Mouse (Mus musculus) G1E (cell line): ENCODE measurements at regions not wholly inside any gene's neighbourhood (a gene's known extent, or its start where the extent isn't known, plus 50 kb on each side); places are given as distances from the start of the nearest gene placed in this dataset.

Experiments
- ATAC-seq: 2 replicates; pipeline ENCODE4 v1.8.0; 2016; ENCODE audit warnings: mild to moderate bottlenecking; ENCODE audit not compliant: insufficient number of reproducible peaks, poor library complexity, low FRiP score, severe bottlenecking; ENCODE audit errors: extremely low read depth
- DNase-seq: peaks from one replicate; pipeline ENCODE4 v3.0.0; 2012; ENCODE audit warnings: low spot score
- H3K27me3 ChIP-seq: 2 replicates; pipeline ENCODE4 v1.6.1; 2012; ENCODE audit warnings: mild to moderate bottlenecking, low read length, inconsistent platforms; ENCODE audit not compliant: insufficient read depth
- H3K36me3 ChIP-seq: replicated peaks from 2 replicates; pipeline ENCODE3; 2012; ENCODE audit warnings: mild to moderate bottlenecking, inconsistent platforms
- H3K4me1 ChIP-seq: 2 replicates; pipeline ENCODE4 v1.6.1; 2012; ENCODE audit warnings: low read depth, low read length, inconsistent platforms, mixed read lengths; ENCODE audit not compliant: insufficient read depth
- H3K4me3 ChIP-seq: 2 replicates; pipeline ENCODE4 v1.5.1; 2012; ENCODE audit warnings: low read depth, mild to moderate bottlenecking, inconsistent platforms, low read length, moderate library complexity, mixed read lengths
- H3K9me3 ChIP-seq: replicated peaks from 2 replicates; pipeline ENCODE4 v1.6.1; 2012; ENCODE audit warnings: inconsistent platforms
- CTCF ChIP-seq: IDR thresholded peaks from 2 replicates; pipeline ENCODE4 v1.5.1; 2012; ENCODE audit warnings: low read depth, low read length, inconsistent platforms, mixed read lengths
- GATA1 ChIP-seq: IDR thresholded peaks from 2 replicates; pipeline ENCODE4 v1.6.1; 2012; ENCODE audit warnings: borderline replicate concordance, low read length, inconsistent platforms, mixed read lengths
- GATA2 ChIP-seq: IDR thresholded peaks from 2 replicates; pipeline ENCODE4 v1.6.1; 2012; ENCODE audit warnings: low read depth, low read length, inconsistent platforms, borderline replicate concordance
- POLR2AphosphoS5 ChIP-seq: IDR thresholded peaks from 2 replicates; pipeline ENCODE4 v1.6.1; 2012; ENCODE audit warnings: low read depth, low read length, inconsistent platforms; ENCODE audit not compliant: insufficient replicate concordance
- TAL1 ChIP-seq: conservative IDR thresholded peaks from 2 replicates; pipeline ENCODE4 v1.6.1; 2012; ENCODE audit warnings: low read depth, low read length, inconsistent platforms, mixed read lengths

DNA sequence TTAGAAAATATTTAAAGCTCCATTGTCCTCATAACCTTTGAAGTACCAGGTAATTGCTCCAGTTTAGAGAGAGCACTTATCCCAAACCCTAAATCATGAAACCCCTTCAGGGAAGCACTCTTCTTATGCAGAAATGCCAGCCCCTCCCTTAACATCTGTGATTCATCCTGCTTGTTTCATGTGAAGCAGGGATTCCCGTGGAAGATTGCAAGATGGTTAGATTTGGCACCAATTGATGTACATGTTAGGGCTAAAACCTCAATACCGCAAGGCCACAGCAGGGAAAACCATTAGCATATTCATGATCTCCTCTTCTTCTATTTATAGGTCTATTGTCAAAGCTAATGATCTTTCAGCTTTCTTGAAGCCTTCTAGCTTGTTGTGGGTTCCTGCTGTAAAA lies 88.8 kb downstream of the Ttc32 start:
- no peak for TF ChIP-seq GATA2
- no peak for TF ChIP-seq TAL1
- TF ChIP-seq POLR2AphosphoS5: no peak
- TF ChIP-seq GATA1: no peak
- TF ChIP-seq CTCF: no peak
- H3K36me3 ChIP-seq: no peaks in the 10 kb centered on the region
- DNase-seq: no peak

DNA sequence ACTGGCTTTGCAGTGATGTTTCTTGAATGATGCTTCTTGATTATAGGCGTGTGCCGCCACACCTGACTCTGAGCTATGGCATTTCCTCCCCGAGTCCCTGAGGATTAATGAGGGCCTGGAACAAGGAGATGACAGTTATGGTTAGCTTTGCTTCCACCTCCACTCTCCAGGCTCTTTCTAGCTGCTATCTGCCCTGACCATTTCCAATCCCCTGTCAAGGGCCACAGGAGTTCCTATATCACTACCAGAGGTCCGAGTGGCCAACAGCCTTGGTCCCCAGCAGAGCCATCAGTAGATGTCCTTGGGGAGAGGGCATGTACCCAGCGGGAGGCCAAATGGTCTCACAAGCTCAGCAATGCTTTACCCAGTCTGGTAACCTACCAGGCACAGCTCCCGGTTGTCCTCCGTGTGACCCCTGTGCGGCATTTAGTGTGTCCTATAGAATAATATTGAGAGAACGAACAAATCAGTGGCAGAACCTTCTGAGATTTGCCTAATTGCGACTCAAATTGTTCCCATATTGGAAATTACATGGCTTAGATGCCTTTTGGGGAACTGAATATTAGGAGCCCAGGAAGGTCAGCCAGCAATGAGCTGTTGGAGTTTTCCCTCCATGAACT lies 98.2 kb downstream of the Ttc32 start:
- no peaks in the 10 kb centered on the region for H3K4me1 ChIP-seq
- no peak for DNase-seq
- no peak for ATAC-seq
- no peak overlapping the region for H3K4me3 ChIP-seq
- no peak for TF ChIP-seq TAL1
- TF ChIP-seq GATA1: no peak
- TF ChIP-seq CTCF: no peak
- TF ChIP-seq GATA2: no peak
- no peak for TF ChIP-seq POLR2AphosphoS5
- no peaks in the 10 kb centered on the region for H3K27me3 ChIP-seq
- no peaks in the 10 kb centered on the region for H3K36me3 ChIP-seq
- no peaks in the 10 kb centered on the region for H3K9me3 ChIP-seq

More for the DNA sequence above, 88.8 kb downstream of the Ttc32 start:
- Histone ChIP-seq H3K9me3 (no peaks in the 10 kb centered on the region; the same call in 1 of the 2 replicates), H3K4me1 (no peaks in the 10 kb centered on the region), H3K4me3 (no peak overlapping the region), H3K27me3 (no peaks in the 10 kb centered on the region)
- no peak for ATAC-seq

GRCm38 (mm10) chr12:9128581-9129275 lies 98.9 kb downstream of the Ttc32 start:
- Histone ChIP-seq H3K4me3 (no peak overlapping the region), H3K36me3 (no peaks in the 10 kb centered on the region), H3K9me3 (no peaks in the 10 kb centered on the region), H3K4me1 (no peaks in the 10 kb centered on the region), H3K27me3 (no peaks in the 10 kb centered on the region)
- TF ChIP-seq CTCF (no peak), POLR2AphosphoS5 (no peak), GATA2 (no peak), TAL1 (no peak), GATA1 (no peak)
- ATAC-seq (no peak), DNase-seq (no peak)

DNA sequence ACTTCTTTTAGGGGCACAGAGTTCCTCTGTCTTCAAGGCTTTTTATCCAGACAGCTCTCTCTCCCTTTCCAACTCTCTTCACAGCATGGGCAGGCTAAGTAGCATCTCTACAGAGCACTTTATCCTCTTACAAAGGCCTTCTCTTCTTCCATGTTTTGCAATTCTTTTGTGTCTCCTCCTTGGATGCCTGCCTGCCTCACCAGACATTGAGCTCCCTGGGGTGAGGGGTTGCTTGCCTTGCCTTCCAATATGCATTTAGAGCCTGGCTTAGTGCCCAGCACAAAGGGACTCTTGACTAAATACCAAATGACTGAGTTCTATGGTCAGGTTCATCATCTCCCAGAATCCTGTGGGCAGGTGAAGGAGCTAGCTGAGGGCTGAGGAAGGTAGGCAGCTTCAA lies 102.8 kb downstream of the Ttc32 start:
- no peak for ATAC-seq
- Histone ChIP-seq H3K36me3 (no peaks in the 10 kb centered on the region), H3K9me3 (no peaks in the 10 kb centered on the region), H3K4me3 (no peak overlapping the region), H3K4me1 (no peaks in the 10 kb centered on the region), H3K27me3 (no peaks in the 10 kb centered on the region)
- TF ChIP-seq CTCF (no peak), POLR2AphosphoS5 (no peak), GATA1 (no peak), GATA2 (no peak)
- no peak for DNase-seq

- DNase-seq (no peak), ATAC-seq (no peak)
- H3K4me1 ChIP-seq: no peaks in the 10 kb centered on the region
- no peaks in the 10 kb centered on the region for H3K27me3 ChIP-seq
- no peaks in the 10 kb centered on the region for H3K9me3 ChIP-seq
- no peaks in the 10 kb centered on the region for H3K36me3 ChIP-seq
- H3K4me3 ChIP-seq: no peak overlapping the region
- no peak for TF ChIP-seq GATA1
- TF ChIP-seq TAL1: no peak
Measured at GRCm38 (mm10) chr12:9133890-9134870, 104.4 kb downstream of the Ttc32 start.

GRCm38 (mm10) chr12:9151001-9151400 lies 121.2 kb downstream of the Ttc32 start:
- no peaks in the 10 kb centered on the region for H3K27me3 ChIP-seq
- H3K9me3 ChIP-seq: no peaks in the 10 kb centered on the region
- H3K4me3 ChIP-seq: no peak overlapping the region
- no peaks in the 10 kb centered on the region for H3K36me3 ChIP-seq
- ATAC-seq (no peak), DNase-seq (no peak)
- TF ChIP-seq CTCF (no peak), GATA2 (no peak), POLR2AphosphoS5 (no peak), TAL1 (no peak), GATA1 (no peak)
- no peaks in the 10 kb centered on the region for H3K4me1 ChIP-seq
